Mouse (Mus musculus) forebrain, embryonic 10.5 days (tissue): ENCODE results near the gene Fam131c. TPM values are rescaled to one million over a fixed set of nuclear protein-coding genes. Genes with fewer than 3 reads are reported as not detected.

Source experiments
- DNase-seq: peaks from one replicate; pipeline ENCODE4 v3.0.0-alpha.2; 2017; ENCODE audit warnings: low spot score; ENCODE audit errors: extremely low spot score
- H3K27ac ChIP-seq: fragments of 300-500 bp; sonication (generic); 2 replicates; pipeline ENCODE4 v1.5.1; 2016; ENCODE audit warnings: mild to moderate bottlenecking
- H3K27me3 ChIP-seq: fragments of 300-500 bp; sonication (generic); 2 replicates; pipeline ENCODE4 v1.6.1; 2016; ENCODE audit warnings: mild to moderate bottlenecking; ENCODE audit not compliant: poor library complexity, severe bottlenecking
- H3K36me3 ChIP-seq: fragments of 300-500 bp; sonication (generic); replicated peaks from 2 replicates; pipeline ENCODE4 v1.6.1; 2016; ENCODE audit warnings: mild to moderate bottlenecking, moderate library complexity
- H3K4me1 ChIP-seq: fragments of 300-500 bp; sonication (generic); 2 replicates; pipeline ENCODE4 v1.6.1; 2016
- H3K4me3 ChIP-seq: fragments of 300-500 bp; sonication (generic); 2 replicates; pipeline ENCODE4 v1.5.1; 2016; ENCODE audit warnings: mild to moderate bottlenecking, moderate library complexity
- H3K9me3 ChIP-seq: fragments of 300-500 bp; sonication (generic); 2 replicates; pipeline ENCODE4 v1.6.1; 2016; ENCODE audit warnings: mild to moderate bottlenecking, moderate library complexity
- WGBS: fragments of 180-500 bp; shearing (Covaris S2); methylation state at CpG from one replicate; pipeline ENCODE4 v1.1.7; 2016; 5-methylcytosine and 5-hydroxymethylcytosine counted together
- polyA plus RNA-seq: library from polyadenylated mRNA; unstranded; fragments of >200 nt; fragmentation: Nextera tagmentation; extraction: Ambion mirVana; gene quantifications from 2 replicates; pipeline ENCODE4 v1.2.1, GENCODE M21; 2016

The Fam131c gene
- polyA plus RNA-seq, 1 experiment from 2014 or later: 0.55 TPM

DNA sequence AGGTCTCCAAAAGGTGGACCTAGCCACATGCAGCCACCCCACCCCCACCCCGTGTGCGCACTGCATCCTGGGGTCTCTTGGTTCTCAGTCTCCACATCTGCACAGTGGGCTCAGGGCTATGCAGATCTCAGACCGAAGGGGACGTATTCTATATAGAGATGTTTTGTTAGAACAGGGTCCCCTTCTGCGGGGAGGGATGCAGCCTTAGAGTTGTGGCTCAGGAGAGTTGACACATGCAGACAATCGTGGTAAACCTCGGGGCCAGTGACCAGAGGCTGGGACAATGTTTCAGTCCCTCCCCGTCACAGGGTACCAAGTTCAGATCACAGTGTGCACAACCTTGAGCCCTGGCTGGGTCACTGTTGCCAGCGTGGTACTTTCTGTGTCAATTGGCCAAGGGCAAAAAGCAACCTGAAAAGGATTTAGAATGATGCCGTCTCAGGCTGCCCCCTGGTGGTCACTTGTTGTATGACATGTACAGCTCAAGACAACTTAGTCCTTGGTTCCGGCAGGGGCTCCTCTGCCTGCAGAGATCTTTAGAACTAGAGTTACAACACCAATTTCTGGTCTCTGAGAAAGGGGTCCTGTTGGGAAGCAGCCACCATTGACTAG, 5.0 kb upstream of the Fam131c start:
- no peaks in the 10 kb centered on the region for H3K9me3 ChIP-seq
- peaks cover 78% of the 10 kb centered on the region for H3K27me3 ChIP-seq
- H3K4me3 ChIP-seq: no peak overlapping the region
- H3K27ac ChIP-seq: no peak overlapping the region
- peak; percentile 89 for DNase-seq
- WGBS: 31% methylated on average over 11 of the region's 11 CpGs
- H3K36me3 ChIP-seq: no peaks in the 10 kb centered on the region
- H3K4me1 ChIP-seq: peaks cover 33% of the 10 kb centered on the region

DNA sequence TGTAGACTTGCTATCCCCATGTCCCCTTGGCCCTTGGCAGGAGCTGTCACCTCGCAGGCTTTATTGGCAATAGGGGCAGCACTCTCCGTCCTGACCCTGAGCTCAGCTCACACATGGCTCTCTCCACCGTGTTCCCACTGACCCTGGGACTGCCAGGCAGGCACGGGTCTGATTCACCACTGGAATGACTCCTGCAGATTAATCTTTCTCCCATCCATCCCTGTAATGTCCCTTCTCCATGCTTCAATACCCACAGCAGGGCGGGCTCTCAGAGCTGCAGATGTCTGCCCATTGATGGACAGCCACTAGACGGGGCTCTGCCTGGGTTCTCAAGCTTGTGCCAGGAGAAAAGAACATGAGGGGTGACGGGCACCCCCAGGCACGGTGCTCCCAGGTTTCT, 2.9 kb upstream of the Fam131c start:
- DNase-seq: no peak
- Histone ChIP-seq H3K27ac (no peak overlapping the region), H3K9me3 (no peaks in the 10 kb centered on the region), H3K27me3 (peaks cover 92% of the 10 kb centered on the region), H3K36me3 (no peaks in the 10 kb centered on the region), H3K4me1 (peaks cover 33% of the 10 kb centered on the region), H3K4me3 (no peak overlapping the region)
- 70% methylated on average over 8 of the region's 8 CpGs for WGBS

DNA sequence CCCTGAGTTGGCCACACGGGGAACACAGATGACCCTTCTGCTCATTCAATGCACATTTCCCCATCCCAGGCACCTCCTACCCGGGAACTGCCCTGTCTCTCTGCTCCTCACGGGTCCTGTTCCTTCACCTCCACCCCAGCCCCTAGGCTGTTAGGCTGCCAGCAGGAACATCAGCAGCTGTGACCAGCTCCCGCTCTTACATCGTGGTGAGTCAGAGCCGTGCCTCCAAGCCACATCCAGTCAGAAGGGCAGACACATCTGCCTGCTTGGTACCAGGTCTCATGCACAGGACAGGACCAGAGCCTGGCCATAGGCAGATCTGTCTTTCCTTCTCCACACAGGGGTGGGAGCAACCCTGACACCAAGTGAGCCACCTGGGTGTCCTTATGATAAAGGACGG, 2.1 kb upstream of the Fam131c start:
- no peak for DNase-seq
- Histone ChIP-seq H3K4me1 (peaks cover 28% of the 10 kb centered on the region), H3K9me3 (no peaks in the 10 kb centered on the region), H3K4me3 (no peak overlapping the region), H3K27ac (no peak overlapping the region), H3K36me3 (no peaks in the 10 kb centered on the region), H3K27me3 (peaks cover 98% of the 10 kb centered on the region)
- 58% methylated on average over 7 of the region's 7 CpGs for WGBS

DNA sequence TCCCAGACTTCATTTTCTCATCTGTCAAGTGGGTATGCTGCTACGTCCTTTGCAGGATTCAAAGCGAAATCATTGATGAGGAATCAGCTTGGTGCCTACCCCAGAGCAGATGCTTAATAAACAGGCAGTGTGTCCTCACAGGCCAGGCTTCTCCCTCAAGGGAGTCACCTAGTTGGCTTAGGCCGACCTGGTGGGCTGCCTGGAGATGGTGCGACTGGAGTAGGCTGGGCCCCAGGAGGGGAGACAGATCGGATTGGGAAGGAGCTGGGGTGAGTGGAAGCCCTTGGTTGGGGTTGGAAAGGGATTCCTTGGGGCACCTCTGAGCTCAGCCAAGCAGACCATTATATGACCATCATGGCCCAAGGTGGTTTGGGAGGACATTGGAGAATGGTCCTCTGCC, 4.4 kb downstream of the Fam131c start:
- Histone ChIP-seq H3K27me3 (peaks cover 45% of the 10 kb centered on the region), H3K9me3 (no peaks in the 10 kb centered on the region), H3K36me3 (no peaks in the 10 kb centered on the region), H3K4me3 (no peak overlapping the region), H3K4me1 (peaks cover 11% of the 10 kb centered on the region), H3K27ac (no peak overlapping the region)
- no peak for DNase-seq
- 90% methylated on average over 5 of the region's 5 CpGs for WGBS

DNA sequence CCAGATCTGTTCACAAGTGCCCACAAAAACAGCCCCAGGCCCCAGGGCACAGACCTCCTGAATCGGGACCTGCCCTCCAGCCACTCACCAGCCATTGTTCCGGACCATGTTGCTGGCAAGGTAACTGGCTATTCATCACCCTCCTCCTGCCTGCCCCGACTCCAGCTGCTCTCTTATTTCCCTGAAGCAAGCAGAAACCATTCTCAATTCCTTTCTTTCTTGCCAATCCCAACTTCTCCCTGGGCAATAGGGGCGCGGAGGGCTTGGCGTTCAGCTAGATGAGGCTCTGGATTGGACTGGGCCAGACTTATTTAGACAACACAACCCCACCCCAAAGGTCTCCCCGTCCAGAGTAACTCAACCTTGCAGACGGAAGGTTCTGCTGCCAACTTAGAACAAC, 11.7 kb downstream of the Fam131c start:
- H3K36me3 ChIP-seq: no peaks in the 10 kb centered on the region
- no peak for DNase-seq
- H3K4me1 ChIP-seq: peaks cover 26% of the 10 kb centered on the region
- H3K9me3 ChIP-seq: no peaks in the 10 kb centered on the region
- H3K4me3 ChIP-seq: no peak overlapping the region
- peaks cover 52% of the 10 kb centered on the region for H3K27me3 ChIP-seq
- no peak overlapping the region for H3K27ac ChIP-seq
- WGBS: 67% methylated on average over 8 of the region's 8 CpGs

DNA sequence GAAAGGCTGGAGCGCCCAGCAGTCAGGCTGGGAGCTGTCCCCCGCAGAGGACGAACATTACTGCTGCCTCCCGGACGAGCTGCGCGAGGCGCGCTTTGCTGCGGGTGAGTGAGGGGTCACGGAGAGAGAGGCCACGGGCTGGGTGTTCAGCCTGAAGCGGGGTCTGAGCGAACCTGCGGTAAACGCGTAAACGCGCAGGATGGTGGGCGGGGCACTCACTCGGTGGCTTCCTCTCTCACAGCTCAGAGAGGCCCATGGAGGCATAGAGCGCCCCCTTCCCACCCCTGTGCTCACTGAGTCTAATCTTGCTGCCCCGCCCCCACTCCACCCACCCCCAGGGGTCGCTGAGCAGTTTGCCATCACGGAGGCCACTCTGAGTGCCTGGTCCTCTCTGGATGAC, 14.4 kb downstream of the Fam131c start:
- peak; percentile 36 for DNase-seq
- H3K27me3 ChIP-seq: peaks cover 59% of the 10 kb centered on the region

DNA sequence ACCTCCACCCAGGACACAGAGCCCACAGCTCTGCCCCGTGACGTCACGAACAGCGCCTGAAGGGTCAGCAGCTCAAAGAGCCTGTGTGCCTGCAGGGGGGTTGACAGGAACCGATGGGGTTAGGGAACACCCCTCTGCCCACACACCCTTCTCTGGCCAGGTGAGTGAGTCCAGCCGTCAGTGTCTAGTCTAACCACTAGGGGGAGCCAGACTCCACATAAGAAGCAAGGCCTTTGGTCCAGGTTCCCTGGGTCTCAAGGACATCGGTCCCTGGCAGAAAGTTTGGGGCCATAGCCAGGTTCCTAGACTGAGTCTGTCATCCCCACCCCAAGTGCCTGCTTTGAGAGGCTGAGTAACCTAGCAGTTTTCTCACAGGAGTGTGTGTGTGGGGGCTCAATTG, 17.3 kb downstream of the Fam131c start:
- Histone ChIP-seq H3K4me1 (peaks cover 43% of the 10 kb centered on the region), H3K9me3 (no peaks in the 10 kb centered on the region), H3K27ac (no peak overlapping the region), H3K27me3 (peaks cover 53% of the 10 kb centered on the region), H3K36me3 (no peaks in the 10 kb centered on the region), H3K4me3 (no peak overlapping the region)
- DNase-seq: peak; percentile 73
- under 1% methylated on average over 7 of the region's 7 CpGs for WGBS

More for the DNA sequence above, 14.4 kb downstream of the Fam131c start:
- under 1% methylated on average over 25 of the region's 25 CpGs for WGBS
- Histone ChIP-seq H3K9me3 (no peaks in the 10 kb centered on the region), H3K36me3 (no peaks in the 10 kb centered on the region), H3K4me1 (peaks cover 33% of the 10 kb centered on the region), H3K27ac (peak overlapping the region; percentile 21; the same call in 1 of the 2 replicates), H3K4me3 (peak overlapping the region; percentile 53)

DNA sequence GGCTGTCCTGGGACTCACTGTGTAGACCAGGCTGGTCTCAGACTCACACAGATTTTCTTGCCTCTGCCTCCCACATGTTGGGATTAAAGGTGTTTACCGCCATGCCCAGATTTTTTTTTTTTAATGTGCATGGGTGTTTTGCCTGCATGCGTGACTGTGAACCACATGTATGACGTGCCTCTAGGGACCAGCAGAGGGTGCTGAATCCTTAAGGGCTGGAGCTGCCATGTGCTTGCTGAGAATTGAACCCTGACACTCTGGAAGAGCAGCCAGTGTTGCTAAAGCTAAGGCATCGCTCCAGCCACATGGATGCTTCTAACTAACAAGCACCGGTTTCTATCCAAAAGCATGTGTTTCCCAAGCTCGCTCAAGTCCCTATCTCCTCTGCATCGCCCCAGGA, 18.1 kb downstream of the Fam131c start:
- Histone ChIP-seq H3K27ac (no peak overlapping the region), H3K9me3 (no peaks in the 10 kb centered on the region), H3K4me1 (peaks cover 43% of the 10 kb centered on the region), H3K36me3 (no peaks in the 10 kb centered on the region), H3K4me3 (no peak overlapping the region), H3K27me3 (peaks cover 44% of the 10 kb centered on the region)
- 73% methylated on average over 7 of the region's 7 CpGs for WGBS
- DNase-seq: no peak

DNA sequence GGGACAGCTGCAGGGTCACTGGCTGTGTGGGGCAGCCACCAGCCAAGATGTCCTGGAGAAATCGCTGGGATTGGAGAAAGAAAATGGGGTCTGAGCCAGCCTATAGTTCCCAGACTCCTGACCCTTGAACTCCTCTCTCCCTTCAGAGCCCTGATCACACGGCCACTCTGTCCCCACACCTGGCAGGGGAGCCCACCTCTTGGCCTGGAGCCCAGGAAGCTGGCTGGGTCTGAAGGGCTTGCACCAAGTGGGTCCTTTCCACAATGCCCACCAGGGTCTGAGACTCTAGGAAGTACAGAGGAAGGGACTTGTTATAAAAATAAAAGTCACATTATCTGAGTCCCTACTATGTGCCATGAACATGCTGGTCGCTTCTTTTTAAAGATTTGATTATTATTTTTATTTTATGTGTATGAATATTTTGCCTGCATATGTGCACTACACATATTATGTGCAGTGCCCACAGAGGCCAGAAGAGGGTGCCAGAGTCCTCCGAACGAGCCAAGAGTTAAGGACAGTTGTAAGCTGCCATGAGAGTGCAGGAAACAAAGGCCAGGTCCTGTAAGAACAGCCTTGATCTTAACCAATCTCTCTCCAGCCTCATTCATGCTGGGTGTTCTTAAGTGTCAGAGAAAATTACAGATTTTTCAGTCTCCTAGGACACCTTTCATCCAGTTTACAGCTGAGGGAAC, 19.2 kb downstream of the Fam131c start:
- Histone ChIP-seq H3K27ac (no peak overlapping the region), H3K9me3 (no peaks in the 10 kb centered on the region), H3K4me3 (no peak overlapping the region), H3K36me3 (no peaks in the 10 kb centered on the region), H3K27me3 (peaks cover 39% of the 10 kb centered on the region), H3K4me1 (peaks cover 39% of the 10 kb centered on the region)
- peak; percentile 78 for DNase-seq
- 21% methylated on average over 5 of the region's 5 CpGs for WGBS

DNA sequence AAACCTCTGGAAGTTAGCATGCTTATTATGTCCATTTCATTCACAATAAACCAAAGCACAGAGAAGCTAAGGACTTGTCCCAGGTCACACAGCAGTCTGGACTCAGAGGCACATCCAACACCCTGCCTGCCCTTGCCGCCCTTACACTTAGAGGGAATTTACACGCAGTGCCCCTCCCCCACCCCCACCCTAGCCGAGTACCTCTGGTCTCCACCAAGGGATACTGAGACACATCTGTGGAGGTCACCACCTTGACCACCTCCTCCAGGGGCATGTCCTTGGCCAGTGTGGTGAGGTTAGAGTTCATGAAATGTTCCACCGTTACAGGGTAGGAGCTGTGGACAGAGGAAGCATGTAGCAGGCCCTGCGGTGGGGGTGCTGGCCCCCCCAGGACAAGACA, 19.9 kb downstream of the Fam131c start:
- WGBS: 70% methylated on average over 5 of the region's 5 CpGs
- peaks cover 32% of the 10 kb centered on the region for H3K27me3 ChIP-seq
- no peak overlapping the region for H3K27ac ChIP-seq
- DNase-seq: no peak
- no peaks in the 10 kb centered on the region for H3K9me3 ChIP-seq
- peaks cover 32% of the 10 kb centered on the region for H3K4me1 ChIP-seq
- no peaks in the 10 kb centered on the region for H3K36me3 ChIP-seq
- H3K4me3 ChIP-seq: no peak overlapping the region

DNA sequence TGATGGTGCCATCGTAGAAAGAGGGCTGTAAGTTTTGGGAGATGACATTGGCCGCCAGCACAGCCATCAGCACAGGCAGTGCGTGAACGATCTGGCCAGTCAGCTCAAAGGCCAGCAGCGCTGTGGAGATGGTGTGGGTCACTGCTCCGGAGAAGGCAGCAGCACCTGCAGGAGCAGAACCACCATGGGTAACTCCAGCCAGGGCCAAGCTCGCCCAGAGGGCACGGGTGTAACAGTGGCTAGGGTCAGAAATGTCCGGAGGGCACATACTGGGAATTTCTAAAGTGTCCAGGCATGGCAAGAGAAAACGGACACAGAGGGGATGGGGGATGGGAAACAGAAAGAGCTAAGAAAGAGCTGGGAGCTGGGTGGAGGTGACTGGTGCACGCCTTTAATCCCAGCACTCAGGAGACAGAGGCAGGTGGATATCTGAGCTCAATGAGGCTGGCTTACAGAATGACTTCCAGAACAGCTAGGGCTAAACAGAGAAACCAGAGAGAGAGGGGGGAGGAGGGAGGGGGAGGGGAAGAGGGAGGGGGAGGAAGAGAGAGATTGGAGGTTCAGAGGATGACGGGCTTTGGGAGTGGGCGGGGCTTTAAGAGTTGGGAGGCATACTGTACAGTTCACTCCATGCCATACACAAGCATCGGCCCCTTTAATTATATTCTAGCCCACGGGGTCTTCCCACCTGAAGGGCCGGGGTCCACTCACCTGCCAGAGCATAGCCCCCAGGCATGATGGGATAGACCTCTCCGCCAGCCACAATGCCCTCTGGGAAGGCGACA, 21.5 kb downstream of the Fam131c start:
- no peaks in the 10 kb centered on the region for H3K9me3 ChIP-seq
- no peaks in the 10 kb centered on the region for H3K36me3 ChIP-seq
- peaks cover 23% of the 10 kb centered on the region for H3K27me3 ChIP-seq
- 76% methylated on average over 18 of the region's 18 CpGs for WGBS
- H3K4me1 ChIP-seq: peaks cover 23% of the 10 kb centered on the region
- H3K27ac ChIP-seq: no peak overlapping the region
- DNase-seq: no peak
- H3K4me3 ChIP-seq: no peak overlapping the region

DNA sequence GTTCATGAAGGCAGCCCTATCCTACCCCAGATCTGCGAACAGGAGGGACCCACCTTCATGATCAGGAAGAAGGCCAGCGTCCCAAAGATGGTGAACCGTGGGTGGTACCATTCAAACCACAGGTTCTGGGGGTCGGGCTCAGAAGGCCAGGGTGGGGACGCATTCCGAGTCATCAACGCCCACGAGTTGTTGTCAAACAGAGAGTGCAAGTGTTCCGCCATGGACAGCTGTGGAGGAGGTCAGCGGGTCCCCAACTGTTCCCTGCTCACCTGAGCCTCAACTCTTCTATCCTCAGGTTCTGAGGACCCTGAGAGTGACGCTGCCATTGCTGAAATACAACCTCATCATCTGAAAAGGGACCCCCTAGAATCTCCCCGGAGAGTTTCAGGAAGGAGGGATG, 23.3 kb downstream of the Fam131c start:
- Histone ChIP-seq H3K36me3 (no peaks in the 10 kb centered on the region), H3K4me1 (peaks cover 22% of the 10 kb centered on the region), H3K27me3 (peaks cover 33% of the 10 kb centered on the region), H3K27ac (no peak overlapping the region), H3K9me3 (no peaks in the 10 kb centered on the region), H3K4me3 (no peak overlapping the region)
- DNase-seq: no peak
- 82% methylated on average over 12 of the region's 12 CpGs for WGBS

DNA sequence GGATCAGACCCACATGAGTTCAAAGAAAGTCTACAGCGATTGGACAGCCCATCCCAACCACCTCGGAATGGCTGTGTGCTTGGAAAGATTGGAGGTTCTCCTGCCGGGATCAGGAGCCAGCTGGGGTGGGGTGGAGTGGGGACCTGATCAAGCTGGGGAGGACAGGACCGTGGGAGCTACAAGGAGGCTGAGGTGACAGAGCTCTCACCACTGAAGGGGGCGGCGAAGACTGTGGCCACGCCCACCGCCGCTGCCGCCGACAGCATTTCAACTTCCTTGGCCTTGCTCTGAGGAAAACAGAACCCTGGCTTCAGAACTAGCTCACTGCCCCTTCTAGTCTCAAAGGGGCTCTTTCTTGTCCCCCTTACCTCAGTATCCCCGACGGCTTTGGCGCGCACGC, 26.7 kb downstream of the Fam131c start:
- no peak overlapping the region for H3K27ac ChIP-seq
- H3K27me3 ChIP-seq: peaks cover 48% of the 10 kb centered on the region
- peak overlapping the region; percentile 24 for H3K4me3 ChIP-seq
- H3K36me3 ChIP-seq: no peaks in the 10 kb centered on the region
- no peaks in the 10 kb centered on the region for H3K9me3 ChIP-seq
- 19% methylated on average over 16 of the region's 16 CpGs for WGBS
- no peak for DNase-seq
- H3K4me1 ChIP-seq: peaks cover 20% of the 10 kb centered on the region
